Mouse (Mus musculus) megakaryocyte, embryonic 14.5 days (primary cell): ENCODE data around the gene Pdss2. TPM values are rescaled to one million over a fixed set of nuclear protein-coding genes. Genes with fewer than 3 reads are reported as not detected.

ENCODE experiments used
- H3K27me3 ChIP-seq: replicated peaks from 2 replicates; pipeline ENCODE3; 2012; ENCODE audit warnings: inconsistent platforms
- H3K36me3 ChIP-seq: replicated peaks from 2 replicates; pipeline ENCODE3; 2012; ENCODE audit warnings: low read length, inconsistent platforms, mixed read lengths
- H3K4me1 ChIP-seq: 2 replicates; pipeline ENCODE4 v1.6.1; 2012; ENCODE audit warnings: inconsistent platforms
- H3K4me3 ChIP-seq: replicated peaks from 2 replicates; pipeline ENCODE3; 2012; ENCODE audit warnings: moderate library complexity, mild to moderate bottlenecking, inconsistent platforms
- H3K9me3 ChIP-seq: 2 replicates; pipeline ENCODE4 v1.6.1; 2012; ENCODE audit warnings: inconsistent platforms
- FLI1 ChIP-seq: IDR thresholded peaks from 2 replicates; pipeline ENCODE4 v1.6.1; 2012; ENCODE audit warnings: low read length, inconsistent platforms, mixed read lengths
- GATA1 ChIP-seq: IDR thresholded peaks from 3 replicates; pipeline ENCODE4 v1.6.1; 2012; ENCODE audit warnings: mixed read lengths, low read length, inconsistent platforms, borderline replicate concordance
- polyA plus RNA-seq: library from polyadenylated mRNA; stranded (reverse); fragments of >175 nt; gene quantifications from 2 replicates; pipeline ENCODE4 v1.2.3, GENCODE M21; 2012; ENCODE audit warnings: low replicate concordance; ENCODE audit not compliant: insufficient read depth

Pdss2 gene
- polyA plus RNA-seq, 1 experiment = 3.9 TPM

GRCm38 (mm10) chr10:43273057-43273456 is 51.8 kb downstream of the Pdss2 start:
- Histone ChIP-seq H3K4me1 (no peaks in the 10 kb centered on the region), H3K9me3 (peaks cover 5% of the 10 kb centered on the region), H3K36me3 (no peaks in the 10 kb centered on the region), H3K4me3 (no peak overlapping the region), H3K27me3 (no peaks in the 10 kb centered on the region)
- no peak for TF ChIP-seq GATA1
- TF ChIP-seq FLI1 = no peak

DNA sequence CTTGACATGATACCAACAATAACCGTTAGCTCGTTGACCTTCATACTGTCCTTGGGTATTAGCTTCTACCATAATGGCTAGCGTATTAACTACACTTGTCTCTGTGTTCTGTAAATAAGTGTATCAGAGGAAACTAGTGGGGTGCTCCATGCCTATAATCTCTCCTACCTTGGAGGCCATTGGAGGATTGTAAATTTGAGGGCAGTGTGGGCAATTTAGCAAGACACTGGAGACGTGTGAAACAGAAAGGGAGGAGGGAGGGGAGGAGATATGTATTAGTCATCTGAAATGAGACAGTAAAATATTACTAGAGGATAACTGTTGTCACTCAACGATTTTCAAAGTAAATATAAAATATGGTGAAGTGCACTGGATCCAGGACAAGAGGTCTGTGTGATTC is 54.2 kb downstream of the Pdss2 start:
- Histone ChIP-seq H3K27me3 (no peaks in the 10 kb centered on the region), H3K4me1 (no peaks in the 10 kb centered on the region), H3K4me3 (no peak overlapping the region), H3K9me3 (peaks cover 3% of the 10 kb centered on the region), H3K36me3 (no peaks in the 10 kb centered on the region)
- no peak for TF ChIP-seq GATA1
- TF ChIP-seq FLI1 = no peak

DNA sequence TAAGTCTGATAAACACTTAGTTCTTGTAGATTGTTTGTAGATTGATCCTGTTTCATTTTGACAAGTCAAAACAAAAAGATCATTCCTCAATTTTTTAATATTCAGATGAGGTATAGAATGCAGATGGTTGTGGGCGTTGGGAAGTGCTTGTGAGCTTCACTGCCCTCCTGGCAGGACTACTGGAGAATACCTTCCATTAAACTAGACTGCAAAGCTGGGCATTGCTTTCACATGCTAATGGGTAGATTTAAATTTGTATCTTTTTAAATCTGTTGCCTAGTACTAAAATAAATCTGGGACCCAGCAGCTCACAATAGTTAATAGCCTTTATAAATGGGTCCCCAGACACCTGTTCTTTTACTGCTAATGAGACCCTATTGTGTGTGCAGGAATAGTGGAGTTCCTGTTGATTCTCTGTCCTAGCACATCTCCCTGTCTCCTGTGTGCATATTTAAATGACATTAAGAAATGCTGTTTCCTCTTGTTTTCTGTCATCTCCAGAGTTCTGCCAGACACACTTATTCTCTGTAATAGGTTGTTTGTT is 54.9 kb downstream of the Pdss2 start:
- no peaks in the 10 kb centered on the region for H3K4me1 ChIP-seq
- H3K4me3 ChIP-seq = no peak overlapping the region
- H3K36me3 ChIP-seq = no peaks in the 10 kb centered on the region
- no peaks in the 10 kb centered on the region for H3K9me3 ChIP-seq
- H3K27me3 ChIP-seq = no peaks in the 10 kb centered on the region
- TF ChIP-seq GATA1 (no peak), FLI1 (no peak)

GRCm38 (mm10) chr10:43277266-43278145 is 56.2 kb downstream of the Pdss2 start:
- TF ChIP-seq FLI1 = no peak
- no peak for TF ChIP-seq GATA1
- no peaks in the 10 kb centered on the region for H3K36me3 ChIP-seq

GRCm38 (mm10) chr10:43279637-43280288 is 58.5 kb downstream of the Pdss2 start:
- Histone ChIP-seq H3K36me3 (no peaks in the 10 kb centered on the region), H3K27me3 (no peaks in the 10 kb centered on the region), H3K9me3 (no peaks in the 10 kb centered on the region), H3K4me3 (no peak overlapping the region), H3K4me1 (peaks cover 6% of the 10 kb centered on the region; the same call in 1 of the 2 replicates)
- TF ChIP-seq GATA1 (no peak), FLI1 (no peak)

More at GRCm38 (mm10) chr10:43277266-43278145, 56.2 kb downstream of the Pdss2 start:
- no peaks in the 10 kb centered on the region for H3K4me1 ChIP-seq
- no peak overlapping the region for H3K4me3 ChIP-seq
- no peaks in the 10 kb centered on the region for H3K9me3 ChIP-seq
- H3K27me3 ChIP-seq = no peaks in the 10 kb centered on the region

GRCm38 (mm10) chr10:43285541-43285940 is 64.3 kb downstream of the Pdss2 start:
- Histone ChIP-seq H3K4me1 (peaks cover 10% of the 10 kb centered on the region), H3K36me3 (no peaks in the 10 kb centered on the region), H3K27me3 (no peaks in the 10 kb centered on the region), H3K9me3 (no peaks in the 10 kb centered on the region), H3K4me3 (no peak overlapping the region)
- TF ChIP-seq FLI1 (no peak), GATA1 (no peak)

DNA sequence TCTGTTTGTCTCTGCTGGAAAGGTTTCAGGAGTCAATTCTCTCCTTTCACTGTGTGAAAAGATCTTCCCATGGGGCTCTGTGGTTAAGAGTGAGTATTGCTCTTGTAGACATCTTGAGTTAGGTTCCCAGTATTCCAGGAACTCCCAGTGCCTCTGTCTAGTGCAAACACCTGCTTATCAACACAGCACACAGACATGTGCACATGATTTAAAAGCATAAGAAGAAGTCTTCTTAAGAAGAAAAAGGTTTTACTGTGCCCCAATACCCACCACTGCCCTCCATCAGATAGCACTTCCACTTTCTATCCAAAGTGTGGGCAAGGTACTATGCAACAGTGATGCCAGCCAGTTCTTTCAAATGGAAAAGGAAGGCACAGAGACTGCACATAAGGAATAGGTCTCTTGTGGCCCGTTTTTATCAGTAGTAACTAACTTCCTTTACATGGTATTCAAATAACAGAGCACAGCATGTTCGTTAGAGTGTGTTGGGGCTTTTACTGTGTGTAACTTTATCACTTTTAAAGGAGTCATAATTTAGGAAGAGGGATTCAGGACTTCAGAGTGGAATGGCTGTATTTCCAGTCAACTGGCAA is 69.4 kb downstream of the Pdss2 start:
- no peak overlapping the region for H3K4me3 ChIP-seq
- H3K4me1 ChIP-seq = peaks cover 46% of the 10 kb centered on the region
- no peaks in the 10 kb centered on the region for H3K27me3 ChIP-seq
- no peaks in the 10 kb centered on the region for H3K36me3 ChIP-seq
- TF ChIP-seq FLI1 (no peak), GATA1 (no peak)
- H3K9me3 ChIP-seq = no peaks in the 10 kb centered on the region

DNA sequence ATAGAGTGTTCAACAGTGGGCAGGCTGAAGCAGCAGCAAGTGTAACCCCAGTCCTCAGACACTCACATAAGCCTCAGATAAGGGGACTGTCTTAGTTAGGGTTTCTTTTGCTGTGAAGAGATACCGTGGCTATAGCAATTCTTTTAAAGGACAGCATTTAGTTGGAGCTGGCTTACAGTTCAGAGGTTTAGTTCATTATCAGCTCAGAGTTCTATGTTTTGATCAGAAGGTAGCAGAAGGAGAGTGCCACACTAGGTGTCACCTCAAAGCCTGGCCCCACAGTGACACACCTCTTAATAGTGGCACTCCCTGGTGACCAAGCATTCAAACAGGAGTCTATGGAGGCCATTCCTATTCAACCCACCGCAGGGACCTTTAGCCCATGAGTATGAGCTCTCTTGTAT is 70.0 kb downstream of the Pdss2 start:
- H3K36me3 ChIP-seq = no peaks in the 10 kb centered on the region
- H3K27me3 ChIP-seq = no peaks in the 10 kb centered on the region
- no peak overlapping the region for H3K4me3 ChIP-seq
- peaks cover 46% of the 10 kb centered on the region for H3K4me1 ChIP-seq
- TF ChIP-seq FLI1 (no peak), GATA1 (no peak)
- H3K9me3 ChIP-seq = no peaks in the 10 kb centered on the region

DNA sequence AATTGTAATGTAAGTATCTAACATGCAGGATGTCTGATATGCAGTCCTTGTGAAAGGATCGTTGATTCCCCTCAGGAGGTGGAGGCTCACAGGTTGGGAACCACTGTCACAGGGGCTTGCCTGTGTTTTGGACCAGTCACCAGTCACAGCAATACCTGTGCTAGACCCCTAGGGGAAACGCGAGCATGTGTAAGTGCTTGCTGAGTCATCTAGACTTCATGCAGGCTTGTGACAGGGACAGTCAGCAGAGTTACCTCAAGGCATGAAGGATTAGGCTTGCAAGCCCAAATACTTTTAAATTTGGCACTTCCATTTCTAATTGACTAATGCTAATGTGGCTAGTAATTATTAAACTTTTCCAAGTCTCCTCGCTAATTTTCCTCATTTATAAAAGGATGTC is 71.2 kb downstream of the Pdss2 start:
- Histone ChIP-seq H3K4me3 (no peak overlapping the region), H3K4me1 (peaks cover 46% of the 10 kb centered on the region), H3K9me3 (no peaks in the 10 kb centered on the region), H3K27me3 (no peaks in the 10 kb centered on the region), H3K36me3 (no peaks in the 10 kb centered on the region)
- TF ChIP-seq GATA1 (no peak), FLI1 (no peak)
